In genomic region chr13:54426781-54427655, GRCm38 (mm10) we compare ENCODE assay signal across 26 mouse cellular contexts. TPM values are rescaled to one million over a fixed set of nuclear protein-coding genes. Genes with fewer than 3 reads are reported as not detected.
DNase-seq lines count a peak whose midpoint lies in the region; ATAC-seq and TF ChIP-seq lines count a peak whose summit lies in the region.
"Had no signal": no experiment of that assay in that cellular context is flagged by ENCODE, and none has a peak within 500 bp of the region (broad histone marks: within the 10 kb centered on the region; RNA-seq: fewer than 3 reads in every experiment).

No protein-coding gene starts in this region.

- no peak for TF ChIP-seq CTCF in lung, embryonic 14.5 days (IDR thresholded peaks at IDR 0.05; ENCODE audit: low read depth)
- TF ChIP-seq CTCF in lung, postnatal 0 days (IDR thresholded peaks at IDR 0.05), result no peak
- no peak for TF ChIP-seq CTCF in stomach, postnatal 0 days (IDR thresholded peaks at IDR 0.05; ENCODE audit: low read depth)

- ATAC-seq in lung, embryonic 14.5 days (ENCODE audit: insufficient read depth), result no peak
- ATAC-seq in lung, postnatal 0 days, result no peak
- ATAC-seq in stomach, embryonic 14.5 days (ENCODE audit: insufficient number of reproducible peaks, insufficient read depth, low FRiP score, low read depth), result no peak
- ATAC-seq in stomach, postnatal 0 days (ENCODE audit: low FRiP score, low TSS enrichment), result no peak
- ATAC-seq: CD4-positive, CD25-positive, alpha-beta regulatory T cell, adult 4 months; forebrain, embryonic 16.5 days; intestine, postnatal 0 days; Patski had no signal

- H3K27me3 ChIP-seq in lung, embryonic 14.5 days (ENCODE audit: insufficient read depth, low read length), result no peaks in the 10 kb centered on the region
- no peaks in the 10 kb centered on the region for H3K27me3 ChIP-seq in lung, postnatal 0 days (replicated peaks; ENCODE audit: insufficient read depth, low read length)
- no peaks in the 10 kb centered on the region for H3K27me3 ChIP-seq in stomach, embryonic 14.5 days (ENCODE audit: control insufficient read depth, insufficient read depth, low read length)
- no peaks in the 10 kb centered on the region for H3K27me3 ChIP-seq in stomach, postnatal 0 days (ENCODE audit: control insufficient read depth, insufficient read depth, low read length)
- H3K27me3 ChIP-seq: hindbrain, embryonic 12.5 days; kidney, embryonic 15.5 days; limb, embryonic 15.5 days; liver, embryonic 15.5 days had no signal

- 67% methylated on average over 10 of the region's 10 CpGs for WGBS in lung, embryonic 14.5 days
- 65% methylated on average over 10 of the region's 10 CpGs for WGBS in lung, postnatal 0 days
- WGBS in stomach, embryonic 14.5 days, result 71% methylated on average over 10 of the region's 10 CpGs
- 68% methylated on average over 10 of the region's 10 CpGs for whole genome bisulfite sequencing in stomach, postnatal 0 days

- H3K4me3 ChIP-seq in lung, embryonic 14.5 days (ENCODE audit: low read depth, low read length), result no peak overlapping the region
- H3K4me3 ChIP-seq in lung, postnatal 0 days (ENCODE audit: low read depth, low read length), result no peak overlapping the region
- H3K4me3 ChIP-seq in stomach, embryonic 14.5 days (ENCODE audit: low read depth, low read length), result no peak overlapping the region
- H3K4me3 ChIP-seq in stomach, postnatal 0 days (ENCODE audit: low read depth, low read length), result no peak overlapping the region
- H3K4me3 ChIP-seq: forebrain, embryonic 10.5 days; heart, adult 2 months; hindbrain, embryonic 12.5 days; kidney, embryonic 15.5 days; limb, embryonic 15.5 days; liver, embryonic 15.5 days; midbrain, embryonic 10.5 days had no signal

- peak; percentile 35 for DNase-seq in adrenal gland, adult 2 months
- DNase-seq in adrenal gland, adult 18-20 months (ENCODE audit: low spot score in 2 of 2), result no peak
- DNase-seq in lung, embryonic 14.5 days, result no peak
- DNase-seq in lung, postnatal 0 days (ENCODE audit: low spot score), result no peak
- no peak for DNase-seq in stomach, postnatal 0 days (ENCODE audit: low spot score)
- no peak for DNase-seq in layer of hippocampus, adult 11-12 months (ENCODE audit: low spot score)
- no peak for DNase-seq in frontal cortex, postnatal 36 days (ENCODE audit: low spot score in 2 of 2)
- DNase-seq: cerebellum, adult 9-10 months; gastrocnemius, postnatal 14 days; heart, adult 2 months; kidney, postnatal 36 days; layer of hippocampus, adult 9-11 months; left cerebral cortex, postnatal 4 days; lung, postnatal 10 days; thymus, postnatal 14 days had no signal

- H3K27ac ChIP-seq in lung, embryonic 14.5 days (ENCODE audit: low read depth), result peak overlapping the region; percentile 26
- no peak overlapping the region for H3K27ac ChIP-seq in lung, postnatal 0 days (ENCODE audit: low read length)
- 0 out of 2 replicates have a peak overlapping the region, but pooled peaks have one; percentile 13 for H3K27ac ChIP-seq in stomach, embryonic 14.5 days (ENCODE audit: low read length)
- H3K27ac ChIP-seq in stomach, postnatal 0 days (replicated peaks), result no peak overlapping the region
- H3K27ac ChIP-seq: forebrain, embryonic 10.5 days; heart, adult 2 months; hindbrain, embryonic 12.5 days; kidney, embryonic 15.5 days; limb, embryonic 15.5 days; liver, embryonic 15.5 days; midbrain, embryonic 10.5 days had no signal

- H3K9me3 ChIP-seq in lung, embryonic 14.5 days (ENCODE audit: low read depth, low read length), result peaks cover 5% of the 10 kb centered on the region; the same call in 1 of the 2 replicates
- H3K9me3 ChIP-seq in lung, postnatal 0 days (ENCODE audit: low read length), result no peaks in the 10 kb centered on the region
- H3K9me3 ChIP-seq in stomach, embryonic 14.5 days (ENCODE audit: control insufficient read depth, low read depth, low read length), result no peaks in the 10 kb centered on the region
- H3K9me3 ChIP-seq in stomach, postnatal 0 days (ENCODE audit: control insufficient read depth, low read length), result no peaks in the 10 kb centered on the region
- H3K9me3 ChIP-seq: hindbrain, embryonic 12.5 days; limb, embryonic 15.5 days; liver, embryonic 15.5 days had no signal

- H3K4me2 ChIP-seq in lung, embryonic 14.5 days, result no peak overlapping the region
- no peak overlapping the region for H3K4me2 ChIP-seq in lung, postnatal 0 days (replicated peaks; ENCODE audit: low read depth, low read length)
- H3K4me2 ChIP-seq in stomach, embryonic 14.5 days (replicated peaks; ENCODE audit: low read depth, low read length), result no peak overlapping the region
- H3K4me2 ChIP-seq in stomach, postnatal 0 days (replicated peaks; ENCODE audit: low read depth), result no peak overlapping the region
- H3K4me2 ChIP-seq: hindbrain, embryonic 12.5 days; kidney, embryonic 15.5 days; limb, embryonic 15.5 days; liver, embryonic 15.5 days had no signal

- H3K36me3 ChIP-seq in lung, embryonic 14.5 days (ENCODE audit: insufficient read depth), result no peaks in the 10 kb centered on the region
- H3K36me3 ChIP-seq in lung, postnatal 0 days (ENCODE audit: insufficient read depth, low read length), result no peaks in the 10 kb centered on the region
- no peaks in the 10 kb centered on the region for H3K36me3 ChIP-seq in stomach, embryonic 14.5 days (ENCODE audit: control insufficient read depth, insufficient read depth, low read length)
- no peaks in the 10 kb centered on the region for H3K36me3 ChIP-seq in stomach, postnatal 0 days (ENCODE audit: control insufficient read depth, insufficient read depth, low read length)
- H3K36me3 ChIP-seq: forebrain, embryonic 10.5 days; hindbrain, embryonic 12.5 days; kidney, embryonic 15.5 days; limb, embryonic 15.5 days; liver, embryonic 15.5 days; midbrain, embryonic 10.5 days had no signal

- no peak overlapping the region for H3K9ac ChIP-seq in lung, embryonic 14.5 days
- H3K9ac ChIP-seq in lung, postnatal 0 days (replicated peaks; ENCODE audit: low read depth), result no peak overlapping the region
- H3K9ac ChIP-seq in stomach, embryonic 14.5 days (replicated peaks; ENCODE audit: low read depth, low read length), result no peak overlapping the region
- H3K9ac ChIP-seq in stomach, postnatal 0 days (ENCODE audit: low read length), result no peak overlapping the region
- H3K9ac ChIP-seq: hindbrain, embryonic 12.5 days; kidney, embryonic 15.5 days; limb, embryonic 15.5 days; liver, embryonic 15.5 days had no signal

- H3K4me1 ChIP-seq in lung, embryonic 14.5 days (ENCODE audit: insufficient read depth), result peaks cover 12% of the 10 kb centered on the region; the same call in 1 of the 2 replicates
- peaks cover 4% of the 10 kb centered on the region; the same call in 1 of the 2 replicates for H3K4me1 ChIP-seq in lung, postnatal 0 days (ENCODE audit: insufficient read depth, low read depth, low read length)
- H3K4me1 ChIP-seq in stomach, embryonic 14.5 days (ENCODE audit: control insufficient read depth, insufficient read depth, low read length), result peaks cover 11% of the 10 kb centered on the region
- H3K4me1 ChIP-seq in stomach, postnatal 0 days (replicated peaks; ENCODE audit: control insufficient read depth, insufficient read depth), result 0 out of 2 replicates have a peak, but pooled peaks cover 2% of the 10 kb centered on the region

- TF ChIP-seq EP300 in lung, postnatal 0 days (IDR thresholded peaks at IDR 0.05), result no peak
- TF ChIP-seq EP300 in stomach, postnatal 0 days (optimal IDR thresholded peaks at IDR 0.05), result no peak

RNA-seq across cellular contexts. Expression of gene Thoc3, which starts 41.6 kb away (rescaled TPM):
- 10 to 100 TPM; 33.6 to 46.0 TPM for total RNA-seq in adrenal gland, adult 2 months (2021)
- polyA plus RNA-seq in adrenal gland, adult 2 months (2012; rRNA removed), result 49.9 and 54.8 TPM in 2 replicates
- 10 to 100 TPM; 32.9 to 41.2 TPM for total RNA-seq in adrenal gland, adult 18-20 months (2021)
- 152 and 155 TPM in 2 replicates for polyA plus RNA-seq in lung, embryonic 14.5 days (2014; fragmentation: Nextera tagmentation; extraction: Ambion mirVana)
- polyA plus RNA-seq in lung, postnatal 0 days (2015; fragmentation: Nextera tagmentation; extraction: Ambion mirVana), result 56.5 and 60.8 TPM in 2 replicates
- 132 and 150 TPM in 2 replicates for polyA plus RNA-seq in stomach, embryonic 14.5 days (2014; fragmentation: Nextera tagmentation; extraction: Ambion mirVana)
- polyA plus RNA-seq in stomach, postnatal 0 days (2015; fragmentation: Nextera tagmentation; extraction: Ambion mirVana), result 50.0 and 52.4 TPM in 2 replicates

RNA-seq across cellular contexts. Expression of gene Cplx2, which starts 55.9 kb away (rescaled TPM):
- total RNA-seq in adrenal gland, adult 2 months (2021), result 10 to 100 TPM; 20.3 to 20.8 TPM
- polyA plus RNA-seq in adrenal gland, adult 2 months (2012; rRNA removed), result 22.6 and 23.8 TPM in 2 replicates
- total RNA-seq in adrenal gland, adult 18-20 months (2021), result 10 to 100 TPM; 20.9 to 21.3 TPM
- 12.2 TPM in 2 replicates for polyA plus RNA-seq in lung, embryonic 14.5 days (2014; fragmentation: Nextera tagmentation; extraction: Ambion mirVana)
- 3.0 and 3.1 TPM in 2 replicates for polyA plus RNA-seq in lung, postnatal 0 days (2015; fragmentation: Nextera tagmentation; extraction: Ambion mirVana)
- 7.7 and 8.7 TPM in 2 replicates for polyA plus RNA-seq in stomach, embryonic 14.5 days (2014; fragmentation: Nextera tagmentation; extraction: Ambion mirVana)
- 1.8 and 1.9 TPM in 2 replicates for polyA plus RNA-seq in stomach, postnatal 0 days (2015; fragmentation: Nextera tagmentation; extraction: Ambion mirVana)
- polyA plus RNA-seq: CD4-positive, CD25-positive, alpha-beta regulatory T cell, adult 4 months had no signal

Comparison
In these comparisons a context has a peak if more than half of its experiments do, and no peak if none do; other contexts are left out.
1. H3K27ac ChIP-seq: peak in lung, embryonic 14.5 days (single experiment) and stomach, embryonic 14.5 days (single experiment); none in lung, postnatal 0 days (single experiment) and stomach, postnatal 0 days (single experiment).